Mouse (Mus musculus): ENCODE results near the gene Id1.

Gene Id1

DNA sequence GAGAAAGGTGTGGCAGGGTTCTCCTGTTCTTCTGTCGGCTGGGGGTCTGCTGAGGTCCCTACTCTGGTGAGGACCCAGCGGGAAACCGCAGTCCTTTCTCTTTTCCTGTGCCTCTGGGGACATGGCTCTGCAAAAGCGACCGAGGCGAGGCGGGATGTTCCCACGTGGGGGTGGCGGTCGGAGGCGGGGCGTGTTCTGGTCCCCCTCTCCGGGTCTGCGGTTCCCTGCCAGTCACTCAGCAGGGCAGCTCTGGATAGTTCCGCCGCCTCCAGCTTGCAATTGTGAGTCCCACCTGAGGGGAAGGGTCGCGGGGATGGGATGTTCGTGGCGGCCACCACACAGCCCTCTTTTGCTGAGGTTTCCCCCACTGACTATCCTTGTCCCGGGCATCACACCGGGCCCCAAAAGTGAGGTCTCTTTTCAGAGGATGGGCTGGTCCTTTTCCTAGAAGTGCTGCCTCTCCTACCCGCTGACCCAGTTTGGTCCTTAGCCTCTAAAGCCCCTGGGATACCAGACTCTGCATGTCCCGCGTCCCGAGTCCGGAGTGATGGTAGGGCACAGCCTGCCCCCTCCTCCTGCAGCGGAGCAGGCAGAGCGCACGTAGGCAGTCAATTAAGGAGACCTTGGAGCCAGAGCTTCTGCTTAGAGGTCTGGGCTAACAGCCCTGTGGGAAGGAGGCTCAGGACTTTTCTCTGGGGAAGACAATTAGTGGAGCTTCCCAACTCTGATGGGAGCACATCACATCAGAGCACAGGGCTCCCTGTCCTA is 18.1 kb downstream of the Id1 start, which contains the start of gene Cox4i2:
Gene Cox4i2 (plus strand): TSS at position 230 of the 768 bp plus-strand sequence.
- no peak for DNase-seq (ENCODE audit: low spot score)

- DNase-seq (ENCODE audit: low spot score) = no peak
Observed at GRCm38 (mm10) chr2:152756474-152757393, 20.7 kb downstream of the Id1 start.

GRCm38 (mm10) chr2:152757478-152757877 is 21.4 kb downstream of the Id1 start:
- no peak for DNase-seq (ENCODE audit: low spot score)

DNA sequence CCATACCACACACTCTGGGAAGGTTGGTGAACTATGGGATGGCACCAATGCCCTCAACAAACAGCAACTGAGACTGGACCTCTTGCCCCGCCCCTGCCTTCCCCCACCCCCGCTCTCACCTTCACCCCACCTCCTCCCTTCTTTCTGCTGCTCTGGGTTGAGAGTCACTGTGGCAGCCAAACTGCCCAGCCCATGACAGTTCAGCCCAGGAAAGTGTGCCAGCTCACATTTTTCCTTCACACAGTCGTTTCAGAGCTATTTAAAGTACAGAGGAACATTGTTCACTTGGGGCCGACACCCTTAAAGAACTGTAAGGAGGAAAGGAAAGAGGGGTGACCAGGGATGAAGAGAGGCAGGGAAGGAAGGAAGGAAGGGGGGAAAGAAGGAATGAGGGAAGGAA is 22.3 kb downstream of the Id1 start:
- DNase-seq (ENCODE audit: low spot score) = no peak

DNA sequence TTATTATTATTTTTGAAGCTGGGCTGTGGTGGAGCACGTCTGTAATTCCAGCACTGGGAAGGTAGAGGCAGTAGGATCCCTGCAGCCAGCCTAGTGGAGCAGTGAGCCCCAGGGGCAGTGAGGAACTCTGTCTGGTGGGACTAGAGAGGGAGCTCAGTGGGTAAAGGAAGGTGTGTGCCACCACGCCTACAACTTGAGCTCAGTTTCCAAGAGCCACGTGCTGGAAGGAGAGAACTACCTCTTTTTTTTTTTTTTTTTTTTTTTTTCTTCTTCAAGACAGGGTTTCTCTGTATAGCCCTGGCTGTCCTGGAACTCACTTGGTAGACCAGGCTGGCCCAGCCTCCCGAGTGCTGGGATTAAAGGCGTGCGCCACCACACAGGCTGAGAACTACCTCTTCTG is 27.3 kb downstream of the Id1 start:
- DNase-seq (ENCODE audit: low spot score) = no peak

- no peak for DNase-seq (ENCODE audit: low spot score)
Observed at GRCm38 (mm10) chr2:152764172-152765044, 28.4 kb downstream of the Id1 start.

GRCm38 (mm10) chr2:152765045-152765674 is 29.1 kb downstream of the Id1 start:
- DNase-seq (ENCODE audit: low spot score) = no peak

GRCm38 (mm10) chr2:152766387-152767123 is 30.5 kb downstream of the Id1 start:
- DNase-seq (ENCODE audit: low spot score) = peak; percentile 95

DNA sequence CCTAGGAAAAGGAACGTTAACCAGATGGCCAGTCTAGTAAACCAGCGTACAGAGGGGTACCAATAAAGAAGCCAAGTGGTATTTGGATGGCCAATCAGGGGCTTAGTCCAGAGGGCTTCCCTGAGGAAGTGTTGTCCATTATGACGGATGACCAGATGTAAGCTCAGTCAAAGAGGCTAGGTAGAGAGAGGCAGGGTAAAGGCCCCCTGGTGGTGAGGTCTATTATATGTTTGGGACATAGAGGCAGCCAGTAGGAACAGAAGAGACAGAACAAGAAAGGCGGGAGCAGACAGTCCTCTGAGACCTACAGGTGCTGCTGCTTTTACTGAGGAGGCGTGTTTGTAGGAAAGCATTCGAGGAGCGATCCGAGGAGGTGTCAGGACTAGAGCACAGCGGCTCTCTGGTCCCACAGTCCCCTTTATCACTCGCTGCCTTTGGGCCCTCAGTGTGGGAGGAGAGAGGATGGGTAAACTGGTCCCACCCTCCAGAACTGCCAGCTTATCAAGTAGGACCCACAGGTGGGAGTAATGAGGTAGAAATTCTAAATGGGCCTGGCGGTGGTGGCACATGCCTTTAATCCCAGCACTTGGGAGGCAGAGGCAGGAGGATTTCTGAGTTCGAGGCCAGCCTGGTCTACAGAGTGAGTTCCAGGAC is 31.7 kb downstream of the Id1 start:
- peak; percentile 76 for DNase-seq (ENCODE audit: low spot score)

DNA sequence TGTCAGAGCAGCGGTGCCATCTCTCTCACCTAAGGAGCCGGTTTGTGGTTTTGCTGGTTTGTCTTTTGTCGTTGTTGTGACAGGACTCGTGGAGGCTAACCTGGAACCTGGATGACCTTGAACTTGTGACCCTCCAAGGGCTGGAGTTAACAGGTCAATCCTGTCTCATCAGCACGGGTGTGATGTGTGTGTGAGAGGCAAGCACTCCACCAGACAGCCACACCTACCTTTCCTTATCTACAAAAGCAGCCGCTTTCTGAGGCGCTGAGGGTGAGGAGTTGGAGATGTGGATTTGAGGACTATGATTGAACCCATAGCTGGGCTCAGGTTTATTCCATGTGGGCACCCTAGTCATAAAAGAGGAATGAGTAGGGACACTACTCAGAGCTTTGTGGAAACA is 33.6 kb downstream of the Id1 start:
- no peak for DNase-seq (ENCODE audit: low spot score)

DNA sequence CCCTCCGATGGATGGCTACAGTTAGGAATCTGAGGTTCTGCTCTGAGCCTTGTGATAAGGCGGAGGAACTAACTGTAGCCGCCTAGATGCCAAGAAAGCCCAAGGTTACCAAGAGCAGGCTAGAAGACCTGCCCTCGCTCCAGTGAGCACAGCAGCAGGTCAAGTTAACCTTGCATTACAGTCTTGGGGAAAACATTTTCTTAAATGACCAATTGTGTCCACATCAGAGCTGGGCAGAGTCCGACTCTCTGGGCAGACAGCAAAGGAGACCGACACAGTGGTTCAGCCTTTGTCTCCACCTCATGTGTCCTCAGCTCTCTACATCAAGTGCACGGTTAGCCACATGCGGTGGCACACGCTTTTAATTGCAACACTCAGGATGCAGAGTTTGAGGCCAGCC is 35.5 kb downstream of the Id1 start:
- DNase-seq (ENCODE audit: low spot score) = no peak

- no peak for DNase-seq (ENCODE audit: low spot score)
Observed at GRCm38 (mm10) chr2:152772231-152772630, 36.2 kb downstream of the Id1 start.

GRCm38 (mm10) chr2:152775357-152775756 is 39.3 kb downstream of the Id1 start:
- no peak for DNase-seq (ENCODE audit: low spot score)

DNA sequence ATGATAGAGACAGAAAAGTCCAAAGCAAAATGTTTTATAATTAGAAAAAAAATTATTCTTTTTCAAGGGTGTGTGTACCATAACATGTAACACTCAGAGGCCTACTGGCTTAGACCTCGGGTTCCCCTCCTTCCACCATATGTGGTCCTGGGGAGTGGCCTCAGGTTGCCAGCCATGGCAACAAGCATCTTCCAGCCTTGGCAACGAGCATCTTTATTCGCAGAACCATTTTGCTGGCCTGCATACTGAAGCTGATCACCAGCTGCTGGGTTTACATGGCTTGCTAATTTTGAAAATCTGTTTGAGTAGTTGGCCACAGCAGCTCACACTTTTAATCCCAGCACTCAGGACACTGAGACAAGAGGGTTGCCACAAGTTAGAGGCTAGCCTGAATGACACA is 40.0 kb downstream of the Id1 start:
- no peak for DNase-seq (ENCODE audit: low spot score)

- DNase-seq (ENCODE audit: low spot score) = no peak
Observed at GRCm38 (mm10) chr2:152776435-152776834, 40.4 kb downstream of the Id1 start.

GRCm38 (mm10) chr2:152777081-152777480 is 41.0 kb downstream of the Id1 start:
- no peak for DNase-seq (ENCODE audit: low spot score)

DNA sequence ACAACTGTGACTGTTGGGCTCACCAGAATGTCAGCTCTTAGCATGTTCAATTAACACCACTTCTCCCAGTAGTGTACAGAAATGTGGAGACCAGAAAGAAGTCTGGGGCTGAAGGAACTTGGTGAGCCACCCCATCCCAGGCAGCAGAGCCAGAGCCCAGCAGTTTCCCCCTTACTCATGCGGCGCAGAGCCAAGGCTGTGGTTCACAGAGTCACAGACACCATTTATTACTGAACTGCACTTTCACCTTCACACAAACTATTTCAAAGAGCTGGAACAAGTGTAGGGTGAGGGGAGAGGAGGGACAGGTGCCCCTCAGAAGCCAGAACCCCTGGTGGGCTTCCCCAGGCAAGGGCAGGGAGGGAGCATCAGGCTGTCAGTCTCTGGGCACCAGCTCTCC is 44.4 kb downstream of the Id1 start:
- DNase-seq (ENCODE audit: low spot score) = no peak

DNA sequence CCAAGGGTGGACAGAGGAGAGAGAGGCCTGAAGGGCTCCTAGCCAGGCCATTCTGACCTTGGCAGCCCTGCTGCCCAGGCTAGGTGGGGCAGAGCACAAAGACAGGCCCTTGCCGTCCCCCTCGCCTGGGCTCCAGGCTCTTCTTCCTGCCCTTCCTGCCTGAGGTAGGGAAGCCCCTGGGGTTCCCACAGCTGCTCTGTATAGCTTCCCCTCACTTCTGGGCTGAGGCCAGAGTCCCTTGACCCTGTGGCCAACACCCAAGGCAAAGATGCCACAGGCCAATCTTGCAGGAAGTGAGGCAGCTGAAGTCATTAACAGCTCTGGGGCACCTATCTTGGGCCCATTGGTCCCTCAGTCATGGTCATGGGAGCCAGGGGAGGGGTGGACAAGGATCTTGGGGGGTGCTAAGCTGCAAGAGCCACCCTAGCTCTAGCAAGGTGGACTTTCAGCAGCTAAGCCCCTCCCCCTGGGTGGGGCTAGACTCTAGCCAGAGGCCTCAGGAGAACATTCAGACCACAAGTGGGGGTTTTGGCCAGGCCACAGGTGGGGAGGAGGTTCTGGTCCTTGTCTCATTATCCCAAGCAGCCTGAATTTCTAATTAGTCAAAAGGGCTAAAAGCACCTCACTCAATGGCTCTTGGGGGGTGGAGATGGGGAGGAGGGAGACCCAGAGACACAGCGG is 45.1 kb downstream of the Id1 start:
- no peak for DNase-seq (ENCODE audit: low spot score)

GRCm38 (mm10) chr2:152782656-152783055 is 46.6 kb downstream of the Id1 start:
- no peak for DNase-seq (ENCODE audit: low spot score)

DNA sequence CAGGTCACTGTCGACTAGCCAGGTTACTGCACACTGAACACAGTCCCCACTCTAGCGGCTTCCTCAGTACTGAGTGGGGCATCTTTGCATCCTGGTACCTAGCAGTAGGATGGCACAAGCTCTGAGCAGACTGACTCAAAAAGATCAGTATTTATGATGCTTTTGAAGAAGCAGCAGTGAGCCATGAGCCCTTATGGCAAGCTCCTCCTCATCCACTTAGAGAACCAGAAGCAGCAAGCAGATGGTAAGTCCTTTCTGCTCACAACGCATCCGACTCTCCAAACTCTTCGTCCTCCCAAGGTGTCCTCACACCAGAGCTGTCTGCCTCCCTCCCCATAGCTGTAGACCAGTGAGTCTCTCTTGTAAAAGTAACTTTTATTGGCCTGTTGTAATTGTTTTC is 47.2 kb downstream of the Id1 start:
- DNase-seq (ENCODE audit: low spot score) = no peak
